Mouse (Mus musculus): ENCODE results near the gene Zbtb48. TPM values are rescaled to one million over a fixed set of nuclear protein-coding genes. Genes with fewer than 3 reads are reported as not detected.

Zbtb48 gene
- polyA plus RNA-seq, 1 experiment from 2014 or later, result 21.4 TPM

DNA sequence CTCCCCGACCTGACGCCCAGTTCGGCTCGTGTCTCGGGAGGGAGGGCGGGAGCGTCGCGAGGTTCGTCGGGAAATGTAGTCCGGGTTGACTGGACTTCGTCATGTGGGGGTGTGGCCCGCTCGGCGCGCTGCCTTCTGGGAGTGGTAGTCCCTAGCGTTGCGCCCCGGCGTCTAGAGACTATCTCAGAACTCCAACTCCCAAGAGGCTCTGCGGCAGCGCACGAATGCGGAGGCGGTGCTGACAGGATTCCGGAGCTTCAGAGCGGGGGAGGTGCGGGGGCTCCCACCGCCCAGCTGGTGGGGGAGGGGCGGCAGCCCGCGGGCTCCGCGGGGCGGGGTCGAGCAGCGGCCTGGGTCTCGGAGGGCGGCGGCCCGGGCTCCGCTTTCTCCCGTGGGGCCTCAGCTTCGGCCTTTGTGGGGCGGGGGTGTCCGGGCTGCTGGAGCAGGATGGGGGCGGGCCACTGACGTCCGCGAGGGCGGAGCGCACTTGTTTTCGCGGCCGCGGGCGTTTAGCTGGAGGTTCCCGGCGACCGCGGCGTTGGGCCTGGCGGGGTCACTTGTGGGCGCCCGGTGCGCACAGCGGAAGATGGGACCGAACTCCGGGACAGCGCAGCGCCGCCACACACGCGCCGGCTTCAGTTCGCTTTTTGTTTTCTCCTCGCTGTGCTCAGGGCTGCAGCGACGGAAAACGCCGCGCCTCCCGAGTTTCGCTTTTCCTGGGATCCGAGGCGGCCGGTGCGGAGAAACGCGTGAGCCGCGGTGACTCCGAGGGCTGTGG is 31.1 kb downstream of the Zbtb48 start, which contains the start of gene Phf13:
Gene Phf13, minus strand, starts transcription at position 86 of the 778 bp plus-strand sequence.
- H3K27me3 ChIP-seq, result no peaks in the 10 kb centered on the region

DNA sequence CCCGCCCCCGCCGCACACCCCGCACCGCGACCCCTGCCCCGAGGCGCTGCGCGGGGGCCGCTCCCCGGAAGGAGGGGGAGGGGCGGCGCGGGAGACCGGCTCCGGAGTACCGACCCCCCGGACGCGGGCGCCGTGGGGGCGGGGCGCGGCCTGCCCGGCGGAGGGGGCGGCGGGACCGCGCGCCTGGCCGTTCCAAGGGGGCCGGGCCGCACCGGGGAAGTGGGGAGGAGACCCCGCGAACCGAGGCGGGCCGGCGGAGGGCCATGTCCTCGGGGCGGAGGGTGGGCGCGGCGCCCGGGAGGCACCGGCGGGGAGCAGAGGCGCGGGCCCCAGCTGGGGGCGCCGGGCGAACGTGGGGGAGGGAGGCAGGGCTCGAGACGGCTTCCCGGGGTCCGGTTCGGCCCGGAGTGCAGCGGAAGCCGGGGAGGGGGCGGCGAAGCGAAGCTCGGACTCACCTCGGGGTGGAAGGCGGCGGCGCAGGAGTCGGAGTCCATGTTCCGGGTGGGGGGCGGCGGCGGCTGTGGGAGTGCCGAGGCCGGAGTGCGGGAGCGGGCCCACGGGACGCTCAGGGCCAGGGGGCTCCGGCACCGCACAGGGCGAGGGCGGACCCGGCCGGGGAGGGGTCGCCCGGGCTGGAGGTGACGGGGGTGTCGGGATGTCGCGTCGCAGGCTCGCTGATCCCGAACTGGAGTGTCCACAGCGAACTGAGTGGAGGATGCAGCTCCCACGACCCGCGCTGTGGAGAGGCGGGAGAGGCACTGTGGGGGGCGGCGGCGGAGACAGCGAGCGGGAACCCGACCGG is 31.9 kb downstream of the Zbtb48 start:
- Histone ChIP-seq H3K9ac (peak overlapping the region; percentile 96), H3K36me3 (peaks cover 27% of the 10 kb centered on the region), H3K9me3 (no peaks in the 10 kb centered on the region), H3K4me2 (replicated peaks) (peak overlapping the region; percentile 87), H3K27me3 (no peaks in the 10 kb centered on the region), H3K27ac (peak overlapping the region; percentile 89), H3K4me3 (peak overlapping the region; percentile 99), H3K4me1 (peaks cover 26% of the 10 kb centered on the region)
- under 1% methylated on average over 78 of the region's 111 CpGs for WGBS
- peak; percentile 0 for ATAC-seq (ENCODE audit: low FRiP score, low read depth)

More for the DNA sequence above, 31.1 kb downstream of the Zbtb48 start, which contains the start of gene Phf13:
- Histone ChIP-seq H3K4me1 (peaks cover 29% of the 10 kb centered on the region), H3K36me3 (peaks cover 20% of the 10 kb centered on the region), H3K9me3 (no peaks in the 10 kb centered on the region), H3K9ac (peak within 1 kb of the TSS; percentile 96), H3K4me2 (replicated peaks) (peak within 1 kb of the TSS; percentile 87), H3K27ac (peak within 1 kb of the TSS; percentile 89), H3K4me3 (peak within 1 kb of the TSS; percentile 99)
- under 1% methylated on average over 90 of the region's 94 CpGs for WGBS
- peak; percentile 97 for ATAC-seq (ENCODE audit: low FRiP score, low read depth)

DNA sequence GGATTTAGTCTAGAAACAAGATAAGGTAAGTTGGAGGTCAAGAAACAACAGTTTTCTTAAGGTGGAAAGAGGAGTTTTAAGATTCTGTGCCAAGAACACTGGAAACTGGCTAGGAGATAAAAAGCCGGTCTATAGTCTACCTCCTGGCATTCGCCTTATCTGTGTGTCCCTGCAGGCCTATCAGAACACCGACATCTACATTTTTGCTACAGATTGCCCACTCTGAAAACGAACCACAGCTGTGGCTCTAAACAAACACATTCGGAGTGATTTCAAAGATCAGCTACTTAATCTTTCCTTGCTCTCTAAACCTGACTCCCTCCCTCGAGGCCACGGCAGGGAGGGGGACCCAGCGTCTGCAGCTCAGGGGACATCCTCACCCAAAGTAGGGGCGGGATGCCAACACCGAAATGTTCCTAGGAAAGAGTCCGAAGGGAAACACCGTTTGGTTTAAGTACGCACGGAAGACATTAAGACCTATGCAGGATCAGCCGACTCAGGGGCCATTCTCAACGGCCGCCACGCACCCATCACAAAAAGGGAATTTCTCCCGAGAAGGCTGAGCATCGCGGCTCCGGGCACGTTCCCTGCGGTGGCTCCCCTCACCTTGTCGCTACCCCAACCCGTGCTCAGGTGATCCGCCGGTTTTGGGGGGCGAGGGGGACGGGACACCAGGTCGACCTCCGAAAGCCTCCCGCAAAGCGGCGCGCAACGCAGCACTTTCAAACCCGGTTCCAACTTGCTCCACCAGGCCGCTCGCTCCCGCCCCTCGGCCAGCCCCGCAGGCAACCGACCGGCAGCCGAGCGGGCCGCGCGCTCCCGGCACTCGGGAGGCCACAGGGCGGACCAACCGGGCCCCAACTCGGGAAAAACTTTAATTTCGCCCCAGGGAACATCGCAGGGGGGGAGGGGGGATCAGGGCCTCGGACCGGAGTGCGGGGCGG is 33.0 kb downstream of the Zbtb48 start:
- H3K4me3 ChIP-seq, result peak overlapping the region; percentile 99
- WGBS, result under 1% methylated on average over 60 of the region's 61 CpGs
- no peaks in the 10 kb centered on the region for H3K27me3 ChIP-seq
- ATAC-seq (ENCODE audit: low FRiP score, low read depth), result no peak
- H3K4me2 ChIP-seq (replicated peaks), result peak overlapping the region; percentile 87
- peak overlapping the region; percentile 89 for H3K27ac ChIP-seq
- H3K9ac ChIP-seq, result peak overlapping the region; percentile 96
- H3K4me1 ChIP-seq, result peaks cover 26% of the 10 kb centered on the region
- H3K36me3 ChIP-seq, result peaks cover 37% of the 10 kb centered on the region
- no peaks in the 10 kb centered on the region for H3K9me3 ChIP-seq

DNA sequence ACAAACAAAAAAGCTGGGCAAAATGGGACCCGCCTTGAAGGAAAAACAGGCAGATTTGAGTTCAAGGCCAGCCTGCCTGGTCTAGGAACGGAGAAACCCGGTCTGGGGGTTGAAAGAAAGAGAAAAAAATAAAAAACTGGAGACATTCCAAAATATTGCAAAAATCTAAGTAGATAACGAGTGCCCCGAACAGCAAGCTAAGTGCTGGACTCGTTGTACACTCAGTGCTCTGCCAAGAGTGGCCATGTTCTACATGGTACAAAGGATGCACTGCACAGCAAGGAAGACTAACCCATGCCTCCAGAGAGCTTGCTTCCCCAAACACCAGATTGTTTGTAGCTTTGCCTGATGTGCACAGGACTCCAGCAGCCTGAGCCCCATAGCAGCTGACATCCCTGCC is 34.4 kb downstream of the Zbtb48 start:
- H3K27me3 ChIP-seq, result no peaks in the 10 kb centered on the region
- H3K27ac ChIP-seq, result no peak overlapping the region
- ATAC-seq (ENCODE audit: low FRiP score, low read depth), result no peak
- no peaks in the 10 kb centered on the region for H3K9me3 ChIP-seq
- H3K4me2 ChIP-seq (replicated peaks), result peak overlapping the region; percentile 87; the same call in 1 of the 2 replicates
- peak overlapping the region; percentile 96; the same call in 1 of the 2 replicates for H3K9ac ChIP-seq
- peak overlapping the region; percentile 99; the same call in 1 of the 2 replicates for H3K4me3 ChIP-seq
- 80% methylated on average over 6 of the region's 6 CpGs for WGBS
- peaks cover 32% of the 10 kb centered on the region for H3K4me1 ChIP-seq
- peaks cover 37% of the 10 kb centered on the region for H3K36me3 ChIP-seq

DNA sequence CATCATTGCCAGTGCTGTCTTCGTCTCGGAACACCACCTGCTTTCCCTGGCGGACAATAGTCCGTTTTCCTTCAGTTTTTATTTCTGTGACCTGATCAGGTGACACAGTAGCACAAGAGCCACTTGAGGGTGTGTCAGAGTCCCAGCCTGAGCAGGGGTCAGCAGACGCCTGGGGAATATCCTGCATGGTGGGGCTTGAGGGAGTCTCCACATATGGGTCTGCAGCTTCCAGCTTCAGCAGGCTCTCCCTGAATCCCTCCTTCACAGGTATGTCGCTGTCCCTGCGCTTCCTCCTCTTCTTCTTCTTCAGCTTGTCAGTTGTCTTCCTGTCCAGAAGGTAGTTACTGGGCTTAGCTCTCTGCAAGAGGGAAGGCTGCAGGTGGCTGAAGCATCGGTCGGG is 35.4 kb downstream of the Zbtb48 start:
- peaks cover 37% of the 10 kb centered on the region for H3K36me3 ChIP-seq
- no peak overlapping the region for H3K4me2 ChIP-seq (replicated peaks)
- no peak overlapping the region for H3K27ac ChIP-seq
- 88% methylated on average over 9 of the region's 9 CpGs for WGBS
- no peak for ATAC-seq (ENCODE audit: low FRiP score, low read depth)
- no peaks in the 10 kb centered on the region for H3K27me3 ChIP-seq
- no peak overlapping the region for H3K4me3 ChIP-seq
- peaks cover 35% of the 10 kb centered on the region for H3K4me1 ChIP-seq
- H3K9ac ChIP-seq, result no peak overlapping the region
- no peaks in the 10 kb centered on the region for H3K9me3 ChIP-seq

DNA sequence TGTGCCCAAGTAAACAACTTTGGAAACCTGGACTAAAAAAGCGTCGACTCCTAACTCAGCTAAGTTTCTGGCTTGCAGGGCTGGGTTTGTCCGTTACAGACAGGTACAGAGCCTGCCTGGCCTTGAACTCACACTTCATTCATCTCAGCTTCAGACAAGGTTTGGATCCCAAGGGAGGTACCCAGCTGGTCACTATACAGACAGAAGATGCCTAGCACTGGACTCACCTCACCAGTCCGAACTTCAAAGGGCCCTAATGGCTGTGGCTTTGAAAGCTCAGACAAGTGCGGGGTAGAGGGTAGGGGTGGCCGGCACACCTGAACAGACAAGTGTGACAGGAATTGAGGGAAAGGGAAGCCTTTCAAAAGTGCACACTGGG is 38.4 kb downstream of the Zbtb48 start:
- WGBS, result 22% methylated on average over 6 of the region's 6 CpGs
- Histone ChIP-seq H3K4me3 (peak overlapping the region; percentile 89), H3K36me3 (peaks cover 53% of the 10 kb centered on the region), H3K27ac (peak overlapping the region; percentile 95; the same call in 1 of the 2 replicates), H3K27me3 (no peaks in the 10 kb centered on the region), H3K4me1 (peaks cover 43% of the 10 kb centered on the region), H3K9me3 (no peaks in the 10 kb centered on the region), H3K9ac (peak overlapping the region; percentile 96), H3K4me2 (replicated peaks) (peak overlapping the region; percentile 79)
- 0 out of 2 replicates have a peak, but pooled peaks have one; percentile 7 for ATAC-seq (ENCODE audit: low FRiP score, low read depth)

DNA sequence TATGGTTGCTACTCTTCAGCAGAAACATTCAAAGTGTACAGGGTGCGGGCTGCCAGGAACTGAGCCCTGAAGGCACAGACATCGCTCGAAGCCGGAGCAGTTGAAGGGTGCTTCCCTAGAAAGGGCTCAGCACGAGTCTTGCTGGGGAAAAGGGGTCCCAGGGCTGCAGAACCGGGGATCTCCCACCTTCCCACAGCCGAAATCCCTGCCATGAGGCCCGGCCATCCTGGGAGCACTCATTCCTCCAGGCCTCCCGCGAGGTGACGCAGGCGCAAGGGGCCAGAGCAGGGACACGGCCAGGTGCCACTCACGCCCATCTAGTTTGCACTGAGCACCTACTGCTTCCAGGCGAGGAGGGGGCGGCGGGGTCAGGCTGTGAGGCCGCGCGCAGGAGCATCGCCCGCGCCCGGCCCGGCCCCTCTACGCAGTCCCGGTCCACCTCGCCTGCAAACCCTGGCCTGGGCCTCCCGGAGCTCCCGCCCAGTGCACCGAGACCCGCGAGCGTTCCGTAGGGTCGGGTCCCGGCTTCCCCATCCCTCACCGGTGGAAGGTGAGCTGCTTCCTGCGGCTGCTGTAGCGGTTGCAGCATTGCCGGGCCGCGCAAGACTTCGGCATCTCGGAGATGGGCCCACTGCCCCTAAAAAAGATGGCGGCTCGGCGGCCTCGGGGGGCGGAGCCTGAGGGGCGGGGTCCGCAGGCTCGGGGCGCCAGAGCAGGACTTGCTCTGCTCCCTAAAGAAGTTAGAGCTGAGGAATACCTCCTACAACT is 38.9 kb downstream of the Zbtb48 start, which contains the start of gene Thap3:
Gene Thap3, minus strand, starts transcription at position 656 of the 768 bp plus-strand sequence.
- H3K36me3 ChIP-seq, result peaks cover 58% of the 10 kb centered on the region
- H3K9ac ChIP-seq, result peak within 1 kb of the TSS; percentile 96
- H3K27ac ChIP-seq, result peak within 1 kb of the TSS; percentile 95
- peak within 1 kb of the TSS; percentile 89 for H3K4me3 ChIP-seq
- no peaks in the 10 kb centered on the region for H3K9me3 ChIP-seq
- H3K27me3 ChIP-seq, result no peaks in the 10 kb centered on the region
- H3K4me1 ChIP-seq, result peaks cover 38% of the 10 kb centered on the region
- WGBS, result under 1% methylated on average over 54 of the region's 54 CpGs
- peak within 1 kb of the TSS; percentile 79 for H3K4me2 ChIP-seq (replicated peaks)
- ATAC-seq (ENCODE audit: low FRiP score, low read depth), result peak; percentile 87

DNA sequence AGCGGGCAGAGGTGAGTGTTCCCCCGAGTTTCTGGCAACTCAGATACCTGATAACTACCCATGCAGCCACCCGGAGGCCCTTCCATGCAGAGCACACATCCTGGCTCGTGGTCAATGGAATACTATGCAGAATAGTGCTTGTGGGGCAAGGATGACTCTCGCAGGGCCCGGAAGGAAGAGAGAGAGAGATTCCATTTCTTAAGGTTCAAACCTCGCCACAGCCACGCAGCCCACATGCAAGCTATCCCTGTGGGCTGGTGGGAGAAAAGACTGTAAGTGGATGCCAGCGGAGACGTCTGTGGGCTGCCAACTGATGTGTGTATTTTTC is 39.5 kb downstream of the Zbtb48 start:
- Histone ChIP-seq H3K27ac (peak overlapping the region; percentile 95; the same call in 1 of the 2 replicates), H3K9ac (peak overlapping the region; percentile 96), H3K4me1 (peaks cover 32% of the 10 kb centered on the region), H3K9me3 (no peaks in the 10 kb centered on the region), H3K4me2 (replicated peaks) (peak overlapping the region; percentile 79), H3K4me3 (peak overlapping the region; percentile 89), H3K36me3 (peaks cover 59% of the 10 kb centered on the region), H3K27me3 (no peaks in the 10 kb centered on the region)
- no peak for ATAC-seq (ENCODE audit: low FRiP score, low read depth)
- 28% methylated on average over 10 of the region's 10 CpGs for WGBS

DNA sequence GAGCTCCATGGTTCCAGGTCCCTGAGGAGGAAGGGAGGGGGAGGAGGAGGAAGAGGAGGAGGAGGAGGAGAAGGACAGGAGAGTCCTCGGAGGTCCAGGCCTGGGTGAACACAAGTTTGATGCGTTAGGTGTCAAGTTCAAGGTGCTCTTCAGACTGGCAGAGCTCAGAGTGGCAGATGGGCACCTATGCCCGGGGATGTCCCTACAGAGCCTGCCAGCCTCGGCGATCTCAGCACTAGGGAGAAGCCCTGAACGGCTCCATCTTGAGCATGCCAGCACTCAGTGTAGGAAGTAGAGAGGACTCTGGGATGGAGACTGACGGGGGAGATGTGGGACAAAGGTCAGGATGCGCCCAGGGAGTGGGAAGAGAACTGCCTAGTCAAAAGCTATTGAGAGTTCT is 40.8 kb downstream of the Zbtb48 start:
- Histone ChIP-seq H3K9me3 (no peaks in the 10 kb centered on the region), H3K27me3 (no peaks in the 10 kb centered on the region), H3K36me3 (peaks cover 58% of the 10 kb centered on the region), H3K27ac (no peak overlapping the region), H3K9ac (peak overlapping the region; percentile 35; the same call in 1 of the 2 replicates), H3K4me1 (peaks cover 30% of the 10 kb centered on the region), H3K4me2 (replicated peaks) (0 out of 2 replicates have a peak overlapping the region, but pooled peaks have one; percentile 11), H3K4me3 (no peak overlapping the region)
- ATAC-seq (ENCODE audit: low FRiP score, low read depth), result no peak
- 65% methylated on average over 8 of the region's 8 CpGs for WGBS

DNA sequence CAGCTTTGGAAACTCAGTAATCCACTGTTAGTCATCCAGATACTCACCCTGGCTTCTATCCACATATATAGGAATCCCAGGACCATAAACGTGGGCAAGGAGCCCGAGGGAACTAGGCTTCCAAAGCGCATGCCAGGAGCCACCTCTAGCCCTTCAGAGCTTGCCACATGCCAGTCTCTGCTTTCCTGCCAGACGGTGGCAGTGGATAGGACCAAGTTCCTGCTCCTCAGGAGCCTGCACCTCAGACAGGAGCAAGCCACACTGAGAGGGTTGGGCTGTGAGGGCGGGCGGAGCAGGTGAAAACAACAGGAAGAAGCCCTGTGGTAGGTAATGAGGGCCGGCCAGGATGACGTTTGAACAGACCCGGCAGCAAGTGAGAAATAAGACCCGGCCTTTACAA is 41.6 kb downstream of the Zbtb48 start:
- WGBS, result 22% methylated on average over 10 of the region's 10 CpGs
- Histone ChIP-seq H3K9me3 (no peaks in the 10 kb centered on the region), H3K9ac (0 out of 2 replicates have a peak overlapping the region, but pooled peaks have one; percentile 35), H3K27ac (no peak overlapping the region), H3K27me3 (no peaks in the 10 kb centered on the region), H3K4me1 (peaks cover 30% of the 10 kb centered on the region), H3K4me3 (no peak overlapping the region), H3K4me2 (replicated peaks) (no peak overlapping the region), H3K36me3 (peaks cover 55% of the 10 kb centered on the region)
- ATAC-seq (ENCODE audit: low FRiP score, low read depth), result no peak

Measured in limb, embryonic 13.5 days (tissue).